24 mouse cellular contexts compared by ENCODE assay signal in the genomic region with DNA sequence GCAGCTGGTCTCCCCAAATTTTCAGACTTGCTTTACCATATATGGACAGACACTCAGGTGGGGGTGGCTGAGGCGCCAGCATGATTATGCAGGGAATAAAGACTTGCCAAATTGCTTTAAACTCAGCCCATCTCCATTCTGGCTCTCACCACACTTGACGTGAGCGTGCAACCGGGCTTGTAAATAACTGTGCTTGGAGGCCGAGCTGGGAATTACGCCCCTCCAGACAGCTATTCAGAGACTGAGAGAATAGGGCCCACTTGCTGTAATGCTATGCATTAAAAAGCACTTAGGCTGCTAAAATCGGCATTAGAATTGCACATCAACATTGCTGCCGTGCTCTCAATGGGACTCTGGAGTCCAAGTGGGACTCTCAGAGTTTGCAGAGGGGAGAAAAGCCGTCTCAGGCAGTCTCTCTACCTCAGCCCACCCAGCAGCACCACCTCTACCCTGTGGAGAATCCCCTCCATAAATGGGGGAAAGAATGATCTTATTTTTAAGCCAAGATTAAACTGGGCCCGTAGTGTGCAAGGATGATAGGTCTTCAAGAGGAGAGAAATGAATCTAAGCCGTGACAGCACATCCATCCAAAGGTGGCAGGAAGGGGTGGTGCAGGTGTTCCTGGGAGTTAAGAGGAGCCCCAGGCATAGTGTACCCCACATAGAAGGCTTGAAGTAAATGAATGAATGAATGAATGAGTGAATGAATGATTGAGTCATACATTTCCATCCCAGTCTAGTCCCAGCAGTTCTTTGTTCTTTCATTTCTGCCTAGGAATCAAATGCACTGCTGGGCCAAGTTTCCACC. TPM values are rescaled to one million over a fixed set of nuclear protein-coding genes. Genes with fewer than 3 reads are reported as not detected.
DNase-seq lines count a peak whose midpoint lies in the region; ATAC-seq and TF ChIP-seq lines count a peak whose summit lies in the region.
"Had no signal": no experiment of that assay in that cellular context is flagged by ENCODE, and none has a peak within 500 bp of the region (broad histone marks: within the 10 kb centered on the region; RNA-seq: fewer than 3 reads in every experiment).

No protein-coding gene starts in this region.

- H3K4me1 ChIP-seq in forebrain, postnatal 0 days (ENCODE audit: insufficient read depth), result no peaks in the 10 kb centered on the region
- no peaks in the 10 kb centered on the region for H3K4me1 ChIP-seq in limb, embryonic 10.5 days
- H3K4me1 ChIP-seq: embryonic facial prominence, embryonic 13.5 days; heart, embryonic 15.5 days had no signal

- no peak overlapping the region for H3K4me3 ChIP-seq in left cerebral cortex, adult 2 months
- H3K4me3 ChIP-seq in forebrain, postnatal 0 days (ENCODE audit: low read depth, low read length), result no peak overlapping the region
- no peak overlapping the region for H3K4me3 ChIP-seq in limb, embryonic 10.5 days
- H3K4me3 ChIP-seq: embryonic facial prominence, embryonic 13.5 days; heart, embryonic 15.5 days had no signal

- H3K4me2 ChIP-seq in forebrain, postnatal 0 days (ENCODE audit: low read depth), result no peak overlapping the region
- H3K4me2 ChIP-seq: embryonic facial prominence, embryonic 13.5 days; heart, embryonic 15.5 days; liver, embryonic 11.5 days had no signal

- H3K9ac ChIP-seq in forebrain, postnatal 0 days, result no peak overlapping the region
- H3K9ac ChIP-seq: embryonic facial prominence, embryonic 13.5 days; heart, embryonic 15.5 days had no signal

- H3K9me3 ChIP-seq in forebrain, postnatal 0 days (ENCODE audit: low read length), result peaks cover 6% of the 10 kb centered on the region; the same call in 1 of the 2 replicates
- no peaks in the 10 kb centered on the region for H3K9me3 ChIP-seq in limb, embryonic 10.5 days (replicated peaks)
- H3K9me3 ChIP-seq: heart, embryonic 15.5 days had no signal

- DNase-seq in left cerebral cortex, adult 2 months (ENCODE audit: extremely low spot score in 1 of 2, low spot score in 2 of 2), result no peak
- DNase-seq in left cerebral cortex, adult 18-20 months (ENCODE audit: low spot score in 2 of 2), result no peak
- DNase-seq in right cerebral cortex, adult 18-20 months, result peak; percentile 4
- DNase-seq in right cerebral cortex, adult 2 months (ENCODE audit: low spot score in 2 of 2), result no peak
- DNase-seq in forebrain, postnatal 0 days, result peak; percentile 3
- DNase-seq in right cerebral cortex, postnatal 36 days (ENCODE audit: low spot score in 2 of 2), result peak; percentile 3 to 5
- no peak for DNase-seq in adrenal gland, adult 18-20 months (ENCODE audit: low spot score in 2 of 2)
- DNase-seq in limb, embryonic 10.5 days (ENCODE audit: low spot score), result no peak
- DNase-seq: adrenal gland, postnatal 25 days; cerebellum, adult 9-10 months; kidney, adult 8-10 months; kidney, postnatal 25 days; lung, adult 2 months; lung, postnatal 36 days; thymus, postnatal 14 days had no signal

- peak overlapping the region; percentile 63; the same call in 1 of the 2 replicates for H3K27ac ChIP-seq in left cerebral cortex, adult 2 months
- H3K27ac ChIP-seq in forebrain, postnatal 0 days (ENCODE audit: low read depth, low read length), result no peak overlapping the region
- no peak overlapping the region for H3K27ac ChIP-seq in limb, embryonic 10.5 days
- H3K27ac ChIP-seq: embryonic facial prominence, embryonic 13.5 days; heart, embryonic 15.5 days had no signal

- no peak for TF ChIP-seq CTCF in left cerebral cortex, adult 2 months (IDR thresholded peaks at IDR 0.05)
- TF ChIP-seq CTCF in forebrain, postnatal 0 days (IDR thresholded peaks at IDR 0.05; ENCODE audit: low read depth), result 0 out of 2 replicates have a peak, but pooled peaks have one; percentile 8

- H3K36me3 ChIP-seq in forebrain, postnatal 0 days (ENCODE audit: insufficient read depth), result no peaks in the 10 kb centered on the region
- no peaks in the 10 kb centered on the region for H3K36me3 ChIP-seq in limb, embryonic 10.5 days
- H3K36me3 ChIP-seq: embryonic facial prominence, embryonic 13.5 days; heart, embryonic 15.5 days had no signal

- H3K27me3 ChIP-seq in forebrain, postnatal 0 days (ENCODE audit: insufficient read depth, low read length), result no peaks in the 10 kb centered on the region
- H3K27me3 ChIP-seq in limb, embryonic 10.5 days (ENCODE audit: low read depth, poor library complexity, severe bottlenecking), result no peaks in the 10 kb centered on the region
- H3K27me3 ChIP-seq: embryonic facial prominence, embryonic 13.5 days; heart, embryonic 15.5 days had no signal

- WGBS in forebrain, postnatal 0 days, result 25% methylated on average over 11 of the region's 11 CpGs
- 72% methylated on average over 11 of the region's 11 CpGs for WGBS in limb, embryonic 10.5 days

- intact Hi-C loops in left cerebral cortex, adult 2 months (cut with DNase I), result no loop called here

- peak; percentile 47; the same call in 1 of the 2 replicates for ATAC-seq in forebrain, postnatal 0 days

RNA-seq across cellular contexts. Expression of a gene that starts 40.1 kb away (rescaled TPM):
- total RNA-seq in left cerebral cortex, adult 2 months (2021), result not detected
- total RNA-seq in left cerebral cortex, adult 18-20 months (2021), result not detected
- 1.2 and 2.0 TPM in 2 replicates for total RNA-seq in forebrain, postnatal 0 days (2014; rRNA removed)
- 0.39 and 2.1 TPM in 2 replicates for polyA plus RNA-seq in forebrain, postnatal 0 days (2015; fragmentation: Nextera tagmentation; extraction: Ambion mirVana)
- not detected for total RNA-seq in adrenal gland, adult 18-20 months (2021)
- 0.71 and 0.80 TPM in 2 replicates for polyA plus RNA-seq in limb, embryonic 10.5 days (2016; fragmentation: Nextera tagmentation; extraction: Ambion mirVana)
- total RNA-seq: adrenal gland, postnatal 25 days; left cerebral cortex, postnatal 36 days; monocyte, adult 5-6 weeks; neutrophil, adult 5-6 weeks had no signal
- polyA plus RNA-seq: C2C12; gonadal fat pad, adult 2 months; heart, embryonic 15.5 days; liver, embryonic 11.5 days; lung, adult 2 months; stomach, embryonic 16.5 days had no signal

Comparison
In these comparisons a context has a peak if more than half of its experiments do, and no peak if none do; other contexts are left out.
1. DNase-seq: peak in right cerebral cortex, adult 18-20 months (single experiment), forebrain, postnatal 0 days (single experiment) and right cerebral cortex, postnatal 36 days (2 of 2); none in left cerebral cortex, adult 2 months (0 of 2), left cerebral cortex, adult 18-20 months (0 of 2), right cerebral cortex, adult 2 months (0 of 2), adrenal gland, adult 18-20 months (0 of 2) and limb, embryonic 10.5 days (single experiment).